Mouse (Mus musculus): ENCODE data around the gene Dapk2. TPM values are rescaled to one million over a fixed set of nuclear protein-coding genes. Genes with fewer than 3 reads are reported as not detected.

Gene Dapk2
- polyA plus RNA-seq, 1 experiment from 2014 or later: 0.19 TPM

- ATAC-seq: no peak
- CTCF ChIA-PET: no interaction called here
- TF ChIP-seq CTCF (IDR thresholded peaks at IDR 0.05): no peak
- POLR2A ChIA-PET: interaction anchor here (0.5 kb wide), 1 partner anchor 155 kb away, joined by 3 read pairs; no protein-coding TSS in a partner anchor
- DNase-seq (ENCODE audit: low read depth, low spot score): no peak
- in situ Hi-C loops (cut with MboI; ENCODE audit: low pct_unique_long_range_greater_than_20kb): no loop called here
- no peaks in the 10 kb centered on the region for H3K27me3 ChIP-seq
Observed at GRCm38 (mm10) chr9:66184572-66184971, 26.5 kb downstream of the Dapk2 start.

- in situ Hi-C loops (cut with MboI; ENCODE audit: low pct_unique_long_range_greater_than_20kb): no loop called here
- TF ChIP-seq CTCF (IDR thresholded peaks at IDR 0.05): no peak
- no peaks in the 10 kb centered on the region for H3K27me3 ChIP-seq
- ChIA-PET CTCF (interaction anchor here (1.1 kb wide), 1 partner anchor 42 kb away, joined by 3 read pairs; no protein-coding TSS in a partner anchor), POLR2A (no interaction called here)
- ATAC-seq (no peak), DNase-seq (ENCODE audit: low read depth, low spot score) (no peak)
Observed at GRCm38 (mm10) chr9:66186426-66186825, 28.4 kb downstream of the Dapk2 start.

- ATAC-seq: no peak
- DNase-seq (ENCODE audit: low read depth, low spot score): no peak
- ChIA-PET POLR2A (no interaction called here), CTCF (interaction anchor here (0.7 kb wide), 1 partner anchor 21 kb away, joined by 3 read pairs; no protein-coding TSS in a partner anchor)
- in situ Hi-C loops (cut with MboI; ENCODE audit: low pct_unique_long_range_greater_than_20kb): no loop called here
- no peak for TF ChIP-seq CTCF (IDR thresholded peaks at IDR 0.05)
- no peaks in the 10 kb centered on the region for H3K27me3 ChIP-seq
Observed at GRCm38 (mm10) chr9:66189026-66189425, 31.0 kb downstream of the Dapk2 start.

- CTCF ChIA-PET: no interaction called here
- ATAC-seq (no peak), DNase-seq (ENCODE audit: low read depth, low spot score) (no peak)
- TF ChIP-seq CTCF (IDR thresholded peaks at IDR 0.05): no peak
- in situ Hi-C loops (cut with MboI; ENCODE audit: low pct_unique_long_range_greater_than_20kb): no loop called here
- POLR2A ChIA-PET: no interaction called here
- H3K27me3 ChIP-seq: no peaks in the 10 kb centered on the region
Observed at GRCm38 (mm10) chr9:66194003-66194402, 36.0 kb downstream of the Dapk2 start.

GRCm38 (mm10) chr9:66196561-66196960 lies 38.5 kb downstream of the Dapk2 start:
- ATAC-seq (no peak), DNase-seq (ENCODE audit: low read depth, low spot score) (no peak)
- no peaks in the 10 kb centered on the region for H3K27me3 ChIP-seq
- no peak for TF ChIP-seq CTCF (IDR thresholded peaks at IDR 0.05)
- ChIA-PET POLR2A (no interaction called here), CTCF (no interaction called here)
- in situ Hi-C loops (cut with MboI; ENCODE audit: low pct_unique_long_range_greater_than_20kb): no loop called here

- ChIA-PET POLR2A (no interaction called here), CTCF (no interaction called here)
- in situ Hi-C loops (cut with MboI; ENCODE audit: low pct_unique_long_range_greater_than_20kb): no loop called here
- TF ChIP-seq CTCF (IDR thresholded peaks at IDR 0.05): no peak
- DNase-seq (ENCODE audit: low read depth, low spot score) (no peak), ATAC-seq (no peak)
- H3K27me3 ChIP-seq: no peaks in the 10 kb centered on the region
Observed at GRCm38 (mm10) chr9:66198533-66198932, 40.5 kb downstream of the Dapk2 start.

GRCm38 (mm10) chr9:66199657-66200410 lies 41.8 kb downstream of the Dapk2 start:
- POLR2A ChIA-PET: no interaction called here
- H3K27me3 ChIP-seq: no peaks in the 10 kb centered on the region

GRCm38 (mm10) chr9:66200411-66200789 lies 42.4 kb downstream of the Dapk2 start:
- ChIA-PET CTCF (no interaction called here), POLR2A (no interaction called here)
- no peaks in the 10 kb centered on the region for H3K27me3 ChIP-seq
- DNase-seq (ENCODE audit: low read depth, low spot score) (no peak), ATAC-seq (no peak)
- in situ Hi-C loops (cut with MboI; ENCODE audit: low pct_unique_long_range_greater_than_20kb): no loop called here
- TF ChIP-seq CTCF (IDR thresholded peaks at IDR 0.05): no peak

More at GRCm38 (mm10) chr9:66199657-66200410, 41.8 kb downstream of the Dapk2 start:
- no peak for TF ChIP-seq CTCF (IDR thresholded peaks at IDR 0.05)
- in situ Hi-C loops (cut with MboI; ENCODE audit: low pct_unique_long_range_greater_than_20kb): no loop called here
- CTCF ChIA-PET: no interaction called here
- DNase-seq (ENCODE audit: low read depth, low spot score) (no peak), ATAC-seq (no peak)

GRCm38 (mm10) chr9:66201665-66202064 lies 43.6 kb downstream of the Dapk2 start:
- in situ Hi-C loops (cut with MboI; ENCODE audit: low pct_unique_long_range_greater_than_20kb): no loop called here
- ChIA-PET CTCF (no interaction called here), POLR2A (no interaction called here)
- ATAC-seq (no peak), DNase-seq (ENCODE audit: low read depth, low spot score) (no peak)
- TF ChIP-seq CTCF (IDR thresholded peaks at IDR 0.05): no peak
- no peaks in the 10 kb centered on the region for H3K27me3 ChIP-seq

- no peak for TF ChIP-seq CTCF (IDR thresholded peaks at IDR 0.05)
- DNase-seq (ENCODE audit: low read depth, low spot score): no peak
- ChIA-PET POLR2A (no interaction called here), CTCF (no interaction called here)
- in situ Hi-C loops (cut with MboI; ENCODE audit: low pct_unique_long_range_greater_than_20kb): no loop called here
- no peaks in the 10 kb centered on the region for H3K27me3 ChIP-seq
- ATAC-seq: no peak
Observed at GRCm38 (mm10) chr9:66202463-66202862, 44.4 kb downstream of the Dapk2 start.

- no peak for DNase-seq (ENCODE audit: low read depth, low spot score)
- in situ Hi-C loops (cut with MboI; ENCODE audit: low pct_unique_long_range_greater_than_20kb): no loop called here
- ATAC-seq: no peak
- H3K27me3 ChIP-seq: no peaks in the 10 kb centered on the region
- TF ChIP-seq CTCF (IDR thresholded peaks at IDR 0.05): no peak
- CTCF ChIA-PET: interaction anchor here (1.1 kb wide), 1 partner anchor 12 kb away, joined by 3 read pairs; no protein-coding TSS in a partner anchor
- POLR2A ChIA-PET: no interaction called here
Observed at GRCm38 (mm10) chr9:66205702-66206101, 47.7 kb downstream of the Dapk2 start.

- POLR2A ChIA-PET: no interaction called here
- ATAC-seq: no peak
Observed at GRCm38 (mm10) chr9:66206825-66207224, 48.8 kb downstream of the Dapk2 start.

More at GRCm38 (mm10) chr9:66206825-66207224, 48.8 kb downstream of the Dapk2 start:
- H3K27me3 ChIP-seq: no peaks in the 10 kb centered on the region
- no peak for TF ChIP-seq CTCF (IDR thresholded peaks at IDR 0.05)
- CTCF ChIA-PET: no interaction called here
- DNase-seq (ENCODE audit: low read depth, low spot score): no peak
- in situ Hi-C loops (cut with MboI; ENCODE audit: low pct_unique_long_range_greater_than_20kb): no loop called here

Measured in Patski (cell line).